30 mouse cellular contexts compared by ENCODE assay signal in genomic region chr12:91134740-91135517, GRCm38 (mm10).
DNase-seq lines count a peak whose midpoint lies in the region; ATAC-seq and TF ChIP-seq lines count a peak whose summit lies in the region.
"Had no signal": no experiment of that assay in that cellular context is flagged by ENCODE, and none has a peak within 500 bp of the region (broad histone marks: within the 10 kb centered on the region; RNA-seq: fewer than 3 reads in every experiment).

No protein-coding gene starts in this region.

- no peak overlapping the region for H3K9ac ChIP-seq in forebrain, embryonic 14.5 days (ENCODE audit: low read length)
- H3K9ac ChIP-seq in forebrain, postnatal 0 days = no peak overlapping the region
- H3K9ac ChIP-seq in hindbrain, postnatal 0 days (replicated peaks; ENCODE audit: low read length) = no peak overlapping the region
- no peak overlapping the region for H3K9ac ChIP-seq in hindbrain, embryonic 16.5 days (ENCODE audit: low read depth, low read length)
- H3K9ac ChIP-seq in midbrain, embryonic 14.5 days (replicated peaks; ENCODE audit: low read length) = no peak overlapping the region
- H3K9ac ChIP-seq: embryonic facial prominence, embryonic 13.5 days; heart, embryonic 12.5 days; heart, embryonic 15.5 days; hindbrain, embryonic 12.5 days; hindbrain, embryonic 15.5 days had no signal

- H3K4me2 ChIP-seq in forebrain, embryonic 14.5 days (ENCODE audit: low read length) = no peak overlapping the region
- no peak overlapping the region for H3K4me2 ChIP-seq in forebrain, postnatal 0 days (ENCODE audit: low read depth)
- H3K4me2 ChIP-seq in hindbrain, postnatal 0 days (ENCODE audit: low read depth, low read length) = no peak overlapping the region
- H3K4me2 ChIP-seq in hindbrain, embryonic 16.5 days (ENCODE audit: low read length) = no peak overlapping the region
- H3K4me2 ChIP-seq in midbrain, embryonic 14.5 days (ENCODE audit: low read length) = no peak overlapping the region
- H3K4me2 ChIP-seq: embryonic facial prominence, embryonic 13.5 days; heart, embryonic 12.5 days; heart, embryonic 15.5 days; hindbrain, embryonic 12.5 days; hindbrain, embryonic 15.5 days had no signal

- peak; percentile 24 for DNase-seq in forebrain, embryonic 14.5 days (ENCODE audit: low spot score)
- no peak for DNase-seq in forebrain, postnatal 0 days
- DNase-seq in hindbrain, postnatal 0 days (ENCODE audit: low spot score) = peak; percentile 8
- peak; percentile 96 for DNase-seq in Muller cell, postnatal 12 days (ENCODE audit: inconsistent ontology term)
- DNase-seq in retina, embryonic 14.5 days (ENCODE audit: low spot score) = peak; percentile 39
- DNase-seq in midbrain, embryonic 14.5 days = no peak
- DNase-seq: adrenal gland, adult 2 months; adrenal gland, postnatal 14 days; B cell, adult 2 months; cerebellum, adult 11-12 months; cerebellum, adult 8-10 months; cerebellum, postnatal 10 days; cerebellum, postnatal 36 days; embryo, embryonic 11 days; gastrocnemius, postnatal 25 days; heart, adult 18-20 months; heart, postnatal 10 days; heart, postnatal 36 days had no signal

- H3K9me3 ChIP-seq in forebrain, embryonic 14.5 days (replicated peaks; ENCODE audit: control insufficient read depth, low read length) = no peaks in the 10 kb centered on the region
- H3K9me3 ChIP-seq in forebrain, postnatal 0 days (ENCODE audit: low read length) = no peaks in the 10 kb centered on the region
- H3K9me3 ChIP-seq in hindbrain, postnatal 0 days (ENCODE audit: low read length) = no peaks in the 10 kb centered on the region
- no peaks in the 10 kb centered on the region for H3K9me3 ChIP-seq in hindbrain, embryonic 16.5 days (ENCODE audit: control insufficient read depth, low read length)
- H3K9me3 ChIP-seq in midbrain, embryonic 14.5 days (ENCODE audit: control insufficient read depth, low read length) = no peaks in the 10 kb centered on the region
- H3K9me3 ChIP-seq: embryonic facial prominence, embryonic 10.5 days; embryonic facial prominence, embryonic 13.5 days; G1E; heart, embryonic 12.5 days; heart, embryonic 15.5 days; hindbrain, embryonic 12.5 days; hindbrain, embryonic 15.5 days had no signal

- peak; percentile 44; the same call in 1 of the 2 replicates for ATAC-seq in forebrain, embryonic 14.5 days
- ATAC-seq in forebrain, postnatal 0 days = no peak
- ATAC-seq in hindbrain, postnatal 0 days = no peak
- ATAC-seq in hindbrain, embryonic 16.5 days = no peak
- no peak for ATAC-seq in midbrain, embryonic 14.5 days (ENCODE audit: low FRiP score, low TSS enrichment)
- ATAC-seq: inflammation-experienced regulatory T-cells, adult 6 months; intestine, embryonic 16.5 days had no signal

- no peak for TF ChIP-seq CTCF in forebrain, postnatal 0 days (IDR thresholded peaks at IDR 0.05; ENCODE audit: low read depth)
- TF ChIP-seq CTCF in hindbrain, postnatal 0 days (IDR thresholded peaks at IDR 0.05; ENCODE audit: low read depth) = no peak

- no peaks in the 10 kb centered on the region for H3K27me3 ChIP-seq in forebrain, embryonic 14.5 days (replicated peaks; ENCODE audit: control insufficient read depth, insufficient read depth, low read length)
- no peaks in the 10 kb centered on the region for H3K27me3 ChIP-seq in forebrain, postnatal 0 days (ENCODE audit: insufficient read depth, low read length)
- H3K27me3 ChIP-seq in hindbrain, postnatal 0 days (ENCODE audit: insufficient read depth, low read length) = no peaks in the 10 kb centered on the region
- no peaks in the 10 kb centered on the region for H3K27me3 ChIP-seq in hindbrain, embryonic 16.5 days (replicated peaks; ENCODE audit: control insufficient read depth, insufficient read depth, low read length)
- no peaks in the 10 kb centered on the region for H3K27me3 ChIP-seq in midbrain, embryonic 14.5 days (ENCODE audit: control insufficient read depth, insufficient read depth, low read length)
- H3K27me3 ChIP-seq: CH12.LX; embryonic facial prominence, embryonic 13.5 days; heart, embryonic 12.5 days; heart, embryonic 15.5 days; hindbrain, embryonic 12.5 days; hindbrain, embryonic 15.5 days had no signal

- H3K4me3 ChIP-seq in forebrain, embryonic 14.5 days (ENCODE audit: low read depth, low read length) = no peak overlapping the region
- no peak overlapping the region for H3K4me3 ChIP-seq in forebrain, postnatal 0 days (ENCODE audit: low read depth, low read length)
- no peak overlapping the region for H3K4me3 ChIP-seq in hindbrain, postnatal 0 days (ENCODE audit: low read length)
- H3K4me3 ChIP-seq in hindbrain, embryonic 16.5 days (ENCODE audit: low read length) = no peak overlapping the region
- no peak overlapping the region for H3K4me3 ChIP-seq in midbrain, embryonic 14.5 days (replicated peaks; ENCODE audit: low read depth, low read length)
- H3K4me3 ChIP-seq: embryonic facial prominence, embryonic 10.5 days; embryonic facial prominence, embryonic 13.5 days; erythroblast, embryonic 14.5 days; heart, embryonic 12.5 days; heart, embryonic 15.5 days; hindbrain, embryonic 12.5 days; hindbrain, embryonic 15.5 days had no signal

- H3K27ac ChIP-seq in forebrain, embryonic 14.5 days (ENCODE audit: low read depth, low read length) = no peak overlapping the region
- H3K27ac ChIP-seq in forebrain, postnatal 0 days (ENCODE audit: low read depth, low read length) = no peak overlapping the region
- no peak overlapping the region for H3K27ac ChIP-seq in hindbrain, postnatal 0 days
- no peak overlapping the region for H3K27ac ChIP-seq in hindbrain, embryonic 16.5 days (ENCODE audit: low read depth, low read length)
- no peak overlapping the region for H3K27ac ChIP-seq in midbrain, embryonic 14.5 days (replicated peaks; ENCODE audit: low read depth, low read length)
- H3K27ac ChIP-seq: embryonic facial prominence, embryonic 10.5 days; embryonic facial prominence, embryonic 13.5 days; heart, embryonic 15.5 days; hindbrain, embryonic 12.5 days; hindbrain, embryonic 15.5 days had no signal

- 71% methylated on average over 8 of the region's 8 CpGs for WGBS in forebrain, embryonic 14.5 days
- WGBS in forebrain, postnatal 0 days = 64% methylated on average over 8 of the region's 8 CpGs
- 69% methylated on average over 8 of the region's 8 CpGs for WGBS in hindbrain, postnatal 0 days
- WGBS in hindbrain, embryonic 16.5 days = 78% methylated on average over 8 of the region's 8 CpGs
- WGBS in midbrain, embryonic 14.5 days = 75% methylated on average over 8 of the region's 8 CpGs

- H3K36me3 ChIP-seq in forebrain, embryonic 14.5 days (ENCODE audit: control insufficient read depth, insufficient read depth, low read length) = no peaks in the 10 kb centered on the region
- H3K36me3 ChIP-seq in forebrain, postnatal 0 days (ENCODE audit: insufficient read depth) = no peaks in the 10 kb centered on the region
- H3K36me3 ChIP-seq in hindbrain, postnatal 0 days (ENCODE audit: insufficient read depth, low read length) = no peaks in the 10 kb centered on the region
- no peaks in the 10 kb centered on the region for H3K36me3 ChIP-seq in hindbrain, embryonic 16.5 days (ENCODE audit: control insufficient read depth, insufficient read depth, low read length)
- H3K36me3 ChIP-seq in midbrain, embryonic 14.5 days (ENCODE audit: control insufficient read depth, insufficient read depth, low read length) = no peaks in the 10 kb centered on the region
- H3K36me3 ChIP-seq: embryonic facial prominence, embryonic 10.5 days; embryonic facial prominence, embryonic 13.5 days; heart, embryonic 12.5 days; heart, embryonic 15.5 days; hindbrain, embryonic 12.5 days; hindbrain, embryonic 15.5 days had no signal

- H3K4me1 ChIP-seq in forebrain, embryonic 14.5 days (ENCODE audit: control insufficient read depth, insufficient read depth, low read length) = no peaks in the 10 kb centered on the region
- H3K4me1 ChIP-seq in forebrain, postnatal 0 days (ENCODE audit: insufficient read depth) = no peaks in the 10 kb centered on the region
- H3K4me1 ChIP-seq in hindbrain, postnatal 0 days (ENCODE audit: insufficient read depth, low read length) = no peaks in the 10 kb centered on the region
- H3K4me1 ChIP-seq in hindbrain, embryonic 16.5 days (ENCODE audit: control insufficient read depth, insufficient read depth, low read depth, low read length) = no peaks in the 10 kb centered on the region; the same call in 1 of the 2 replicates
- H3K4me1 ChIP-seq in midbrain, embryonic 14.5 days (ENCODE audit: control insufficient read depth, insufficient read depth, low read length) = no peaks in the 10 kb centered on the region
- H3K4me1 ChIP-seq: embryonic facial prominence, embryonic 10.5 days; embryonic facial prominence, embryonic 13.5 days; heart, embryonic 15.5 days; hindbrain, embryonic 15.5 days had no signal

Comparison
In these comparisons a context has a peak if more than half of its experiments do, and no peak if none do; other contexts are left out.
1. DNase-seq: peak in forebrain, embryonic 14.5 days (single experiment), hindbrain, postnatal 0 days (single experiment), Muller cell, postnatal 12 days (single experiment) and retina, embryonic 14.5 days (single experiment); none in forebrain, postnatal 0 days (single experiment) and midbrain, embryonic 14.5 days (single experiment).